Mouse (Mus musculus): Measurements from ENCODE around the gene Gm12248.

Gm12248 gene

DNA sequence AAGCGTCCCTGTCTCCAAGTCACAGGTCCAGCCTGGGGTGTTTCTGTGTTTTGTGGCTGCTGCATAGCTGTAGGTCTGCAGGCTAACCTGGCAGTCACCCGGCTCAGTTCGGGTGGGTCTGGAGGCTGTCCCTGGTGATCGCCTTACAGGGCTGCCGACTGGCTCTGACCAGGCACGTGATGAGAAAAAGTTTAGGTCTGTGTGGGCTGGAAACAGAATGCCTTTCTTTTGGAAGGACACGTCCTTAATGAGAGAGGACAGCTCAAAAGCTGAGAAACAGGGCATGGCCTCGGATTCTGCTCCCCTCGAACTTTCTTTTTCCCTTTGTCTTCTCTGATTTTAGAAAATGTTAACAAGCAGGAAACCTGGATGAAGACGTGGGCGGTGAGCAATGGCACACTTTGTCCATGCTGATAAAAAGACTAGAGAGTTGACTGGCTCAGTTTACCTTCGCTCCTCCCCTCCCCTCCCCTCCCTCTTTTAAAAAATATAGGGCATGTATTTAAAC lies at the start of gene Gm12248:
TSS of gene Gm12248 (minus strand) at position 114 of the 508 bp plus-strand sequence.
- DNase-seq (ENCODE audit: low read depth in 2 of 2, low spot score in 2 of 2): no peak

DNA sequence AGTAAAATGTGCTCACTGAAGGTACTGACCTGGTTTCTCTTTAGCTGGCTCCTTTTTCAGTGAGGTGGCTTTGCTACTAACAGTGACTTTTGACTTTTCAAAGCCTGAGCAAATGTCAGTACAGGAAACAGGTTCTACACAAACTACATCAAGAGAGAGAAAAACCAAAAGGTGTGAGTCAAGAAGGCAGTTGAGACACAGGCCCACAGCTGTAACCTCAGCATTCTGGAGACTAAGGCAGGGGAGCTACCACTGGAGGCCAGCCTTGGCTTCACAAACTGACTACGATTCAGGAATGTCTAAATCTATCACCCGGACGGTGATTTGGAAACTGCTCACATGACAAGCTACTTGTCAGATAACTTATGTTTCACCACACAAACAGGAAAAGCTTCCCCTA lies 46.5 kb upstream of the Gm12248 start:
- DNase-seq (ENCODE audit: low read depth in 2 of 2, low spot score in 2 of 2): peak in 1 of 2 experiments; percentile 26

DNA sequence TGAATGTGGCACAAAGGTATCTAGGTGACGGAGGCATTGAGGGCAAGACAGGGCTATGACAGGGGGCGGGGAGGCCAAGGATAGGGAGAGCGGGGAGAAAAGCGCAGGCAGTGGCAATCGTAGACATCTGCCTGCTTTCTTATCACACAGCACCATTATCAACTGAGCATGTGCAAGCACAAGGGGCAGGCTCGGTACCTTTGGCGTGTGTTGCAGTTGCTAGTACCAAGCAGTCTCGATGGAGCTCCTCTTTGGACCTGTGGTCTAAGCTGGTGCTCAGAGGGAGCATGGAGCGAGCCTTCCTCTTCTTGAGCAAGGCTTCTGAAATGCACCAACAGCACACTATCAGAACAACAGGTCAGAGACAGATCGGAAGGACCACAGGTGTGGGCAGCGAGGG lies 45.9 kb upstream of the Gm12248 start:
- no peak for DNase-seq (ENCODE audit: low read depth in 2 of 2, low spot score in 2 of 2)

DNA sequence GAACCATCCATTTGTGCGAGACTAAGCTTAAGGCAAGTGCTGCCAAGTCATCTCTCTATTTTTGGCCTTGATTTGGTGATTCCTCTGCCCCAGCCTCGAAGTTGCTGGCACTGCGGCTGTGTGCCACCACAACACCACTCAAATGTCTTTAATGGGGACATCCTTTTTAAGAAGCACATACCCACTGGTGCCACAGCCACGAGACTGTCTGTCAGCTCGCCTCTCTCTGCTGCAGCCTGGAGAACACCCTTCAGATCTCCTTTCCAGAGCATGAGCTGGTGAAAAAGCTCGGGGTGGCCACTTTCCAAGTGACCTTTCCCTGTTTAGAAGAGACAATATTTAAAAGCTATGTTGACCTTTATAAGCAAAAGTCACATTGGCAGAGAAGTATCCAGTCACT lies 43.7 kb upstream of the Gm12248 start:
- DNase-seq (ENCODE audit: low read depth in 2 of 2, low spot score in 2 of 2): no peak

DNA sequence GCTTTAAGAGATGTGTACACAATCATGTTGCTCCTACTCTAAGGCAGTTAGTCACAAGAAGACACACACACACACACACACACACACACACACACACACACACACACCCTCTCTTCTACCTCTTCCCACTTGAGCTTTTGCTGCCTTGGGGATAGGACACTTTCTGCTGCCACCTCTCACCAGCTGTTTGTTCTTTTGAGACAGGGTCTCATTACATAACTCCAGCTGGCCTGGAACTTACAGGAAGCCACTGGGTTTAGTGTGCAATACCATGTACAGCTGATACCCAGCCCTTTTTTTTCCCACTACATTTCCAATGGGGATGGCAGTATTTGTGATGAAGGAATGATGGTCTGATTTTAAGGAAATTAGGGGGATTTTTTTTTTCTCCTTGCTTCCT lies 42.4 kb upstream of the Gm12248 start:
- no peak for DNase-seq (ENCODE audit: low read depth in 2 of 2, low spot score in 2 of 2)

DNA sequence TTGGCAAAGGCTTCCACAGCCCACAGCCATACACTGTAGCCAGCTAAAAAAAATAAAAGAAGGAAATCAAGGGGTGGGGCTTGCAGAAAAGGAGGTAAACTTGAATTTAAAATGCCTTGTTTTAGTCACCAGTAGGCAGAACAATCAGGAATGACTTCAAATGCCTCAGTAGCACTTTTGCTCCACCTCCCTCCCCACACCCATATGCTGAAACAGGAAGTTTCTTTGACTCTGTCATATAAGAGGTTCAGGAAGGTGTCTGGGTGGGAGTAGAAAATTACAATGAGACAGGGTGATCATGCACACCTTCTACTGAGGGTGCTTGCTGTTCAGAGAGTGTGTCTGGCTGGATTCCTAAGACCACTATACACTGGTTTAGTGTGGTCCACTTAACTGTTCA lies 41.9 kb upstream of the Gm12248 start:
- DNase-seq (ENCODE audit: low read depth in 2 of 2, low spot score in 2 of 2): no peak

DNA sequence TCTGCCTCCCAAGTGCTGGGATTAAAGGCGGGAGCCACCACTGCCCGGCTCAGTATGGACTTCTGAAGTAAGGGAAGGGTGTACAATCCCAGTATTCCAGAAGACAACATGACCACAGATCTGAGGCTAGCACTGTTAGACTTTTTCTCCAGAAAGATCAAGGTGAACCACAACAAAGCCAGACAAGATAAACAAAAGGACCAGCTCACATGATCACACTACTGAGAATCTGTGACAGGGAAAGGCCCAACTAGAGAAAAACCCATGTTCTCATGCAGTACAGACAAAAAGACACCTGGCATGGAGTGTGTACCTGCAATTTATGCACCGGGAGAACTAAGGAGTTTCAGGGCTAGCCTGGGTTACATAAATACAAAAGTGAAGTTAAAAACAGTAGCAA lies 39.1 kb upstream of the Gm12248 start:
- DNase-seq (ENCODE audit: low read depth in 2 of 2, low spot score in 2 of 2): peak; percentile 3 to 22

DNA sequence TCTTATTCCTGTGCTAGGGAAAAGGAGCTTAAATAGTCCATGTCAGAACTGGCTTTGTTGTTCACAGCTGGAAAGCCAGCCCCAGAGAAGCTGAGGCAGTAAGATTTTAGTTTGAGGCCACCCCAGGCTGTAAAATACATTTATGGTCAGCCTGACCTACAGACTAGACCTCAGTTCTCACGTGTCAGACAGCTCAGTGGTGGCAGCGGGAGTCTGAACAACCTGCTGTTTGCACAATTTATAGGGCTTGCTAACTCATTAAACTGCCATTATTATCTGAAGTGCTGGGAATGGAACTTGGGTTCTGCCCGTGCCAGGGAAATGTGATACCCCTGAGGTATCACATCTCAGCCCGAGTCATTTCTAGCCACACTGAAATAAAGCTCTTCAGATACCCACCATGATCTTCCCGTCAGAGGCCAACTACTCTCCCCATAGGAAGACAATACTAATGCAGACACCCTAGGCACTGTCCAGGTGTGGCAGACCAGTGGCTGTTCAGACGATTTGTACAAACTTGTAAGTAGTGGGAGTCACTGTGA lies 36.4 kb upstream of the Gm12248 start:
- DNase-seq (ENCODE audit: low read depth in 2 of 2, low spot score in 2 of 2): no peak

DNA sequence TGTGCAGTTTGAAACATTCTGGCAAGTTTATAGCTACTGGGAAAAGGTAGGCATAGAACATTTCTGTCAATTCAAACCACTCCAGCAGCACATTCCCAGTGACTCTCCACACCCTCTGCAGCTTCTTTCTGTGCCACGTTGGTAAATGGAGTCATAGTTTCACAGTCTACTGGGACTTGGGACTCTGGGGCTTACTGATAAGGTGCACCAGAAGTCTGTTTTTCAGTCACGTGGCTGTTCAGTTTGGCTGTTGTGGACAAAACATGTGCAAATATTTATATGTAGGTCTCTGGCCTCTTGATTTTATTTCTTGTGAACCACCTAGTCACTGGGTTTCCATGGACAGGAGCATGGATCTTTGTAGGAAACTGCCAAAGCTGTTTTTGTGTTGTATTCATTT lies 34.6 kb upstream of the Gm12248 start:
- DNase-seq (ENCODE audit: low read depth in 2 of 2, low spot score in 2 of 2): no peak

DNA sequence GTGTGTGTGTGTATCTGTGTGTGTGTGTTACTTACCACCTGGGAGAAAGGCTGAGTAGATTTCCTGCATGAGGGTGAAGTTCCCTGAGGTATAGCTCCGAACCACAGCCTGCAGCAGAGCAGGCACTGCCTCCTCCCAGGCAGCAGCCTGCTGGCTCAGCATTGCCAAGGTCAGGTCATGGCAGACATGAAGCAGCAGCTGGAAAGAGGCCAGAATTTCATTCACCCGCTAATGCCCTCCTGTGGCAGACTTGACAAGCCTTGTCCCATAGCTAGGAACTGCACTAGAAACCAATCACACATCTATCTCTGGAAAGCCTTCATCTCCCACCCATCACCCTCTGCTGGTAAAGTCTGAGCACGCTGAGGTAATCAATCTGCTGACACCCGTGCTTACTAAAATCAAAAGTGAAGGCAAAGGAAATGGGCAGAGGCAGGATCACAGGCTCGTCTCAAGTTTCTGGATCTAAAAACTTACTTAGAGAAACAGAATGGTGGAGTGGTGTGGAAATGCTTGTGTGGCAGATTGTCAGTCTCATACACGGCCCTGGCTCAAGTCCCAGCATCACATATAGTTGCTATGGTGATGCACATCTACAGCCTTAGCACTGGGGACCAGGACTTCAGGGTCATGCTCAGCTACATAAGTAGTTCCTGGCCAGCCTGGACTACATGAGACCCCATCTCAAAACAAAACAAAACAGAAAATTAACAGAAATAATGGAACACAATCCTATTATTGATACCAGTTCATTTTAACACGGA lies 33.6 kb upstream of the Gm12248 start:
- DNase-seq (ENCODE audit: low read depth in 2 of 2, low spot score in 2 of 2): no peak

DNA sequence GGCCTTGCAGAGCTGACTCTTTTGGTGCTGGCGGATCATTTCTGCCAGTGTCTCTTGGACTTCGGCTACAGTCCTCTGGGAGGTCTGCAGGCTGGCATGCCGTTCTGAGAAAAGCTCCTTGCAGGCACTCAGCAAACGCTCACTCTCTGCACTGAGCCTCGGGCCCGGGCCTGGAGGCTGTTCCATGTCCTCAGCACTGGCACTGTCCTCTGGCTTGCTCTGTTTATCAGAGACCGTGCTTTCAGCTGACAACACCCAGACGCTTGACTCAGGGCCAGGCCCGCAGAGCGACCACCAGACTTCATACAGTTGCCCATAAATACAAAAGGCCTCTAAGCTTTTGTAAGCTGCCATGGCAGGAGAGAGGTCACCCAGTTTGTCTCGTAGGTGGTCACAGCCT lies 32.1 kb upstream of the Gm12248 start:
- DNase-seq (ENCODE audit: low read depth in 2 of 2, low spot score in 2 of 2): no peak

DNA sequence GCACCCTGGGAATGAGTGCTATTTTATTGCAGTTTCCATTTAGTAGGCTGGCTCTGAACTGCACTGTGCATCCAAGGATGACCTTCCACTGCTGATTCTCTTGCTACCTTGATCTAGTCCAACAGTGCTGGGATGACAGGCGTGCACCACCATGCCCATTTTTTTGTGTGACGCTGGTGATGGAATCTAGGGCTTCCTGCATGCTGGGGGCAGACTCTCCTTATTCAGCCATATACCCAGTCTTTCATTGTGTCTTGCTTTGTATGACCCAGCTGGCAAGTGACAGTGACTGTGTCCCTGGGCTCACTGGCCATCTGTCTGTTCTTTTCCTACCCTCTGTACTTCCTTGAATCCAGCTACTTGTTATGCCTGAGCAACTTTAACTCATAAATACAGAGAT lies 30.8 kb upstream of the Gm12248 start:
- no peak for DNase-seq (ENCODE audit: low read depth in 2 of 2, low spot score in 2 of 2)

DNA sequence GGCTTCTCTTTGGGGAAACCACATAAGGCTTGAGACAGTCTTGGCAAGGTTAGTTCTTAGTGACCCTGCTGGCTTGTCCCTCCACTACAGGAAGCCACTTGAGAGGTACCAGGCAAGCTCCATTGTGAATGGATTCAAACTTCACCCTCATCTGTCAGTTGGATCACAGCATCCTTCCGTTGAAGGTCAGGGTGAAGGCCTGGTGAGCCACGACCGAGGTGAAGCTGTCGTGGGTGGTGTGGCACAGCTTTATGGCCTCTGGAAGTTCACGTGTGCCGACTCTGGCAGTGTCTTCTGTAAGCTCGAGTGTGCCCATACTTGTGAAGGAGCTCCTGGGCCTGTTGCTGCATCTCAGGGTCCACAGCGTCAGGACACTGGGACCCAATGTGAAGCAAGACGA lies 28.4 kb upstream of the Gm12248 start:
- no peak for DNase-seq (ENCODE audit: low read depth in 2 of 2, low spot score in 2 of 2)

DNA sequence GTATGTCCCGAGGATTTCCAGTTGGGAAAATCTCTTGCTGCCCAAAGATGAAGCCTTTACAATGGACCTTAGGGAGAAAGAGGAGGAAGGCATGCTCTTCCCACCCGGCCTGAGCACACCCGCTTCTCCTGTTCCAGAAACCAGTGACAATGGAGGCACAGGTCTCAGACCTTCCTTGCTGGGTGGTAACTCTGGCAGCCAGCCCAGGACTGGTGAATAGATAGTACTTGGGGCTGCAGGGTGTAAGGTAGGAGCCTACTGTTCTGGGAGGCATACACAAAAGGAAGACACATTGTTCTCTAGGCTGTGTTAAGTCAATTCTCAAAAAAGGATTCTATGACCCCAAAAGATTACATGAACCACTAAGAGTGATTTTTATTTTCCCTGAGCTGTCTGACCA lies 27.7 kb upstream of the Gm12248 start:
- DNase-seq (ENCODE audit: low read depth in 2 of 2, low spot score in 2 of 2): no peak

DNA sequence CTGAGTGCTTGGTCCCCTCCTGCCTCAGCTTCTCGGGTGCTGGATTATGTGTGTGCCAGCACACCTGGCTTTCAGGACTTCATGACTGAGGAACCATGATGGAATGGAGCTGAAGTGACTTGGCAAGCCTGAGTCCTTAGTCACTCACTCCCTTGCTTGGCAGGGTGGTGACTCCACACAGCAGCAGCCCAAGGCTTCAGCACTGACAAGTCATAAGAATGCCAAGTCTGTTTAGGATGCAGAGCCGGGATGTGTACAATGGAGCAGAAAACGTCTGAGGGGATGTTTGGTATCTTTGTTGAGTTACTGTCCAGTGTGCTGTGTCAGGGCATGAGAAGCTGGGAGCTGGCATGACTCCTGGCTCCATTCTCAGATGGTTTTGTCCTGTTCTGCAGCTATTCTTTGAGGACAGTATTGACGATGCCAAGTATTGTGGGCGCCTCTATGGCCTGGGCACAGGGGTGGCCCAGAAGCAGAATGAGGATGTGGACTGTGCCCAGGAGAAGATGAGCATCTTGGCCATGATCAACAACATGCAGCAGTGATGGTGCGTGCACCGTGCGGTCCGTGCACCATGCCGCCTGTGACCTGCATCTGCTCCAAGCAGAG lies 24.2 kb upstream of the Gm12248 start:
- no peak for DNase-seq (ENCODE audit: low read depth in 2 of 2, low spot score in 2 of 2)

DNA sequence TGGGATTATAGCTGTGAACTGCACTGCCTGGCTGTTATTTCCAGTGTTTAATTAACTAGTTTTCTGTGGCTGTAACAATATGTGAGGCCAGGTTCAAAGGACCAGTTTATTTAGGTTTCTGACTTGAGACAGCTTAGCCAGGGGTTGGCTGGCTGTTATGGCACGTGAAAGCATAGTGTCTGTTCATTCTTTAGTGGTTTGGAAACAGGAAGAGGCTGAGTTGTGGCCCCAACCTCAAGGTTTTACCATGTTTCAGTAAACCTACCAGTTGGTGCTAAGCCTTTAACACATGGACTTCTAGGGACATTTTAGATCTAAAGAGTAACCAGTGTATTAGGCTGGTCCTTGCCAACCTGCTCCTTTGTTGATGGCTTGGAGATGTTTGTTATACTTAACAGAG lies 23.6 kb upstream of the Gm12248 start:
- no peak for DNase-seq (ENCODE audit: low read depth in 2 of 2, low spot score in 2 of 2)

DNA sequence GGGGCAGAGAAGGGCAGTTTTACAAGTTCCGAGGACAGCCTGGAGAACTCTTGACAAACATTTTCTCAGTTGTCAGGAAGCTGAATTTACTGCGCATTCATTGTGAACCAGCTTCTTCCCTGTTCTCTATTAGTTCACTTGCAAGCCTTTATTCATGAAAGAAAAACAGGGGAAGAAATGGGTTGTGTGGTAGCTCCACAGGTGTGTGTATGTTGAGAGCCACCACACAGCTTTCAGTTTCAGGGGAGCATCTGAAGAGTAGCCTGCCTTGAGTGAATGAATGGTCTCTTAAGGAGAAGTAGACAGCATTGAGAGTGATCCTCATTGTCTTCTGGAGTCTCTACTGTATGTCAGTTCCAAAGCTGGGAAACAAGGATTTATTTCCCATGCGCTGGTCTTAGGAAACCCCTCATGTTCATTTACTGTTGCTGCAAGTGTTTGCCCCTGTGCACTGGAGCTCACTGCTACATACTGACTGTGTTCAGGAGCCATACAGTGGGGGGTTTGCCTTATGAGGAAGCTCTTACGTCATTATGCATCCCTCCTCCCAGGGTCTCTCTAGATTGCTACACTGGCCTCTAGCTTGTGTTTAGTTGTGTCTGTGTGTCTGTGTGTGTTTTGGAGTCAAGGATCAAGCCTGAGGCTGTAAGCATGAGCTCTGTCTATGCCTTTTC lies 14.9 kb upstream of the Gm12248 start:
- DNase-seq (ENCODE audit: low read depth in 2 of 2, low spot score in 2 of 2): no peak

DNA sequence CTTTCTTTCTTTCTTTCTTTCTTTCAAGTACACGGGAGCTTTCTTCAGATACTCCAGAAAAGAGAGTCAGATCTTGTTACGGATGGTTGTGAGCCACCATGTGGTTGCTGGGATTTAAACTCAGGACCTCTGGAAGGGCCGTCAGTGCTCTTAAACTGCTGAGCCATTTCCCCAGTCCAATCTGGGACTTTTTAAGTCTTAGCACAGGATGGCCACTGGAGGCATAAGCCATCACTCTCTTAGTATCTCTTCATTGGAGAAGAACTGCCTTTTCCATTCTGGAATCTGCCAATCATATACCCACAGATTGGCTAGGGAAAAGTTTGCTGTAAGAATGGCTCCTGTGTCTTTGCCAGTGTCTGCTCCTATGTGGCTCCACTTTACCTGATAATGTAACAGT lies 14.1 kb upstream of the Gm12248 start:
- no peak for DNase-seq (ENCODE audit: low read depth in 2 of 2, low spot score in 2 of 2)

DNA sequence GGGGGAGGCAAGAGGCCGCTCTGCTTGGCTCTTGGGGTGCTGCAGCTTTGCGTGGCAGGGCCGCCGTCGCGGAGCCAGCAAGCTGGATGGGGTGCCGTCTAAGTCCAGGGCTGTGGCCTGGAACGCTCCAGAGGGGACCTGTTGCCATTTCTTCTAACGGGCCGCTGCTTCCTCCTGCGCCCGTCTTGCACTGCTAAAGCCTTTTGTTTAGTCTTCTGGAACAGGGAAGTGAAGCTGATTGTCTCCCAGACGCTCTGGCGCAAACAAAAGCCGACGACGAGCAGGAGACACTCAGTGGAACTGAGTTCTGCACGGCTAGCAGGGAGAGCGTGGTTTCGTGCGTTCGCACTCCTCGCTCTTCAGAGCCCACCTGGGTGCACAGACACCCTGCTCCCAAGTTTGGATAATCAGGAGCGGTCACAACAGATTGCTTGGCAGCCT lies 11.4 kb upstream of the Gm12248 start:
- no peak for DNase-seq (ENCODE audit: low read depth in 2 of 2, low spot score in 2 of 2)

DNA sequence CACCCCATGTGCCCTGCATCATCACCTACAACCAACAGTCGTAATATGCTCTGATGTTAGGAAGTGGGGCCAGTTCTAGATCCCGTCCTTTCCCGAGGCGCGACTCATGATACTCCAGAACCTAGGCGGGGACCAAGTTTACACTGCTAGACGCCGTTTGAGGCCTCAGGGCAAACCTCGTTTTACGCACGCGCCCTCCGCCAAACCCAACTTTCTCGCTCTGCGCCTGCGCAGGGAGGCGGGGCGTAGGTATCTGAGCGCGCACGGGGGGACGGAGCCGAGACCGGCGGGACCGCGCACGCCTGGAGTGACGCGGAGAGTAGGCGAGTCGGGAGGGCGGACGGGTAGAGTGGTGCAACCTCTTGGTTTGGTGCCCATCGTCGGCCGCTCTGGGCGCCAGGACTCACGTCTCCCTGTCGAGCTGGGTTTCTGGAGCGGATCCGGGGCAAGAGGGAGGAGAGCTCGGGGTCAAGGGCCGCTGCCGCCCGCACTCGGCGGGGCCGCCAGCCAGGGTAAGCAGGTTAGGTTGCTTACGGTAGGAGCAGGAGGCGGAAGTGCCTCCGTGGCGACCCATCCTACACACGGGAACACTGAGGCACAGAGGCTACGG lies 10.9 kb upstream of the Gm12248 start, which contains the start of gene Cnot8:
TSS of gene Cnot8 (plus strand) at position 457 of the 610 bp plus-strand sequence.
- DNase-seq (ENCODE audit: low read depth in 2 of 2, low spot score in 2 of 2): peak; percentile 99 to 100

DNA sequence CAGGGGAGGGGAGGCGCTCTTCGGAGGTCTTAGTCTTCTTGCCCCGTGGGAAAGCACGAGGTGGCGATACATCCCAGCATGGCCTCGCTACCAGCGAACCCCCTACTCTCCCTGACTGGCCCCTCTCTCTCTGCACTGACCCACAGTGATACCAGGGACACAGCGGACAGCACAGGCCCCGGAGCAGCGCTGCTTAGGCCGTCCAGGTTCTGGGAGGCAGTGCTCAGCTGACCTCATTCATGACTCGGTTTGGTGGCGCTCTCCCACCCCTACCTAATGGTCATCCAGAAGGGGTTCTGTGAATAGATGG lies 10.4 kb upstream of the Gm12248 start:
- no peak for DNase-seq (ENCODE audit: low read depth in 2 of 2, low spot score in 2 of 2)
